Comparison of ENCODE assay signal across 14 mouse cellular contexts in the genomic region with DNA sequence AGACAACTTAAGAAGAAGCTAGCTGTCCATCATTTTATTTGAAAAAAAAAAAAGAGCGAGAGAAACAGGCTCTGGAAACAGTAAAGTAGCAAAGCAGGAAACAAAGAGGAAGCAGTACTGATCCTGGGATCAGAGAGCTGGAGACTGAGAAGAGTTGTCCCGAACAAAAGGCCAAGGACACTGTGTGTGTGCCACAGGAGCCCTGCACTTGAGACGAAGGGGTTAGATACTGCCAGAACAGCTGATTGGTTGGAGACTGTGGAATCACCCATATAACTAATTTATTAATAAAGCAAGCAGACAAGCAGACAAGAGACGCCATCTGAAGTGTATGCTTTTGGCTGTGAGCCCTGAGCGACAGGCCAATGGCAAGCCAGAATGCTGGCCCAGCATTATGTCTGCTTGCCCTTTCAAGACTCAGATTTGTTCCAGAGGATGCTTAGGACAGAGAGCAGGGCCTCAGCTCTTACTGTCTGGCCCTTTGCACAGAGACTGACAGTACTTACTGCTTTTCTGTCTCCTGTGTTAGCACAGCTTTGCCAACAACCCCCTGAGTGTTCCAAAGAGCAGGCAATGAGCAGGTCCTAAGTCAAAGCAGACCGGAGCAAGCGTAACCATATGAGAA.
A peak's percentile ranks its signal among the peaks of the same experiment; 100 is the strongest.
DNase-seq lines count a peak whose midpoint lies in the region; ATAC-seq lines count a peak whose summit lies in the region.
"Had no signal": no experiment of that assay in that cellular context is flagged by ENCODE, and none has a peak within 500 bp of the region (broad histone marks: within the 10 kb centered on the region; RNA-seq: fewer than 3 reads in every experiment).

No protein-coding gene starts in this region.

- DNase-seq in adrenal gland, adult 2 months, result peak; percentile 10
- DNase-seq in adrenal gland, postnatal 4 days (ENCODE audit: low spot score in 2 of 2), result no peak
- DNase-seq in left cerebral cortex, postnatal 4 days, result peak; percentile 66
- no peak for DNase-seq in left cerebral cortex, adult 9 months (ENCODE audit: low spot score in 2 of 2)
- DNase-seq in cerebellum, postnatal 36 days, result peak; percentile 35 to 46
- DNase-seq in frontal cortex, adult 2 months (ENCODE audit: extremely low spot score in 1 of 2, low spot score in 1 of 2), result no peak
- DNase-seq in heart, postnatal 36 days, result no peak
- DNase-seq: gastrocnemius, adult 2 months; kidney, postnatal 25 days had no signal

- WGBS in neural tube, embryonic 15.5 days, result 66% methylated on average over 7 of the region's 7 CpGs

- no peak overlapping the region for H3K9ac ChIP-seq in neural tube, embryonic 15.5 days (replicated peaks)
- H3K9ac ChIP-seq: embryonic facial prominence, embryonic 15.5 days; limb, embryonic 15.5 days had no signal

- no peaks in the 10 kb centered on the region for H3K36me3 ChIP-seq in neural tube, embryonic 15.5 days
- H3K36me3 ChIP-seq: embryonic facial prominence, embryonic 15.5 days; limb, embryonic 15.5 days had no signal

- no peaks in the 10 kb centered on the region for H3K27me3 ChIP-seq in neural tube, embryonic 15.5 days (replicated peaks)
- H3K27me3 ChIP-seq: embryonic facial prominence, embryonic 15.5 days; limb, embryonic 15.5 days had no signal

- no peak overlapping the region for H3K27ac ChIP-seq in neural tube, embryonic 15.5 days (replicated peaks)
- H3K27ac ChIP-seq: embryonic facial prominence, embryonic 15.5 days; gastrocnemius, adult 2 months; limb, embryonic 15.5 days had no signal

- intact Hi-C loops in left cerebral cortex, postnatal 4 days (cut with DNase I), result no loop called here
- intact Hi-C loops in heart, postnatal 36 days (cut with DNase I), result no loop called here

- ATAC-seq in neural tube, embryonic 15.5 days (ENCODE audit: low FRiP score), result peak; percentile 53; the same call in 1 of the 2 replicates
- ATAC-seq: inflammation-experienced regulatory T-cells, adult 6 months had no signal

- no peak overlapping the region for H3K4me2 ChIP-seq in neural tube, embryonic 15.5 days
- H3K4me2 ChIP-seq: embryonic facial prominence, embryonic 15.5 days; heart, embryonic 11.5 days; limb, embryonic 15.5 days had no signal

- peaks cover 11% of the 10 kb centered on the region; the same call in 1 of the 2 replicates for H3K4me1 ChIP-seq in neural tube, embryonic 15.5 days
- H3K4me1 ChIP-seq: embryonic facial prominence, embryonic 15.5 days; limb, embryonic 15.5 days had no signal

- H3K4me3 ChIP-seq in neural tube, embryonic 15.5 days (replicated peaks), result no peak overlapping the region
- H3K4me3 ChIP-seq: embryonic facial prominence, embryonic 15.5 days; gastrocnemius, adult 2 months; limb, embryonic 15.5 days had no signal

- no peaks in the 10 kb centered on the region for H3K9me3 ChIP-seq in neural tube, embryonic 15.5 days (replicated peaks)
- H3K9me3 ChIP-seq: embryonic facial prominence, embryonic 15.5 days; limb, embryonic 15.5 days had no signal

Comparison
In these comparisons a context has a peak if more than half of its experiments do, and no peak if none do; other contexts are left out.
1. DNase-seq: peak in adrenal gland, adult 2 months (single experiment), left cerebral cortex, postnatal 4 days (single experiment) and cerebellum, postnatal 36 days (2 of 2); none in adrenal gland, postnatal 4 days (0 of 2), left cerebral cortex, adult 9 months (0 of 2), frontal cortex, adult 2 months (0 of 2) and heart, postnatal 36 days (0 of 2).